Mouse (Mus musculus) myocyte (in vitro differentiated cells): Measurements from ENCODE around the gene Mbnl1.

Source experiments
- MAX ChIP-seq: IDR thresholded peaks from one replicate; pipeline ENCODE4 v1.6.1; 2011; ENCODE audit warnings: low read depth, mild to moderate bottlenecking, control low read depth
- MYOD1 ChIP-seq, 3 experiments: IDR thresholded peaks; one replicate each; pipeline ENCODE4 v1.6.1; 2011; ENCODE audit warnings: control low read depth in 2 of 3, low read depth in 2 of 3, mild to moderate bottlenecking in 2 of 3, moderate library complexity in 1 of 3; ENCODE audit not compliant: insufficient read length in 2 of 3, control insufficient read depth in 1 of 3
- POLR2A ChIP-seq: IDR thresholded peaks from one replicate; pipeline ENCODE4 v1.6.1; 2011; ENCODE audit warnings: low read depth, mild to moderate bottlenecking, control low read depth, moderate library complexity; ENCODE audit not compliant: insufficient read length
- TCF12 ChIP-seq: IDR thresholded peaks from one replicate; pipeline ENCODE4 v1.6.1; 2011; ENCODE audit warnings: mild to moderate bottlenecking, control low read depth; ENCODE audit not compliant: poor library complexity, insufficient read depth, severe bottlenecking
- TCF3 ChIP-seq: IDR thresholded peaks from one replicate; pipeline ENCODE4 v1.6.1; 2011; ENCODE audit warnings: low read depth, control low read depth; ENCODE audit not compliant: insufficient read length
- USF1 ChIP-seq: IDR thresholded peaks from one replicate; pipeline ENCODE4 v1.6.1; 2011; ENCODE audit warnings: low read depth, mild to moderate bottlenecking, control low read depth, moderate library complexity

- TF ChIP-seq POLR2A, result no peak
- no peak for TF ChIP-seq TCF12
- no peak for TF ChIP-seq MAX
- no peak for TF ChIP-seq TCF3
- no peak for TF ChIP-seq USF1
- TF ChIP-seq MYOD1 (IDR thresholded peaks at IDR 0.05; ENCODE audit: control insufficient read depth in 1 of 3, insufficient read length in 2 of 3, low read depth in 2 of 3), result no peak
These were observed 35.3 kb downstream of the Mbnl1 start for GRCm38 (mm10) chr3:60507979-60508378.
